Mouse (Mus musculus) heart, adult 18-20 months (tissue): ENCODE results near the gene Asic4. TPM values are rescaled to one million over a fixed set of nuclear protein-coding genes. Genes with fewer than 3 reads are reported as not detected.

Experiments used
- DNase-seq, 2 experiments: peaks; one replicate each; pipeline ENCODE4 v3.0.0; 2021 to 2022; ENCODE audit warnings: mixed read lengths in 1 of 2
- long read RNA-seq, 2 experiments: library from polyadenylated mRNA; stranded (forward); transcript quantifications; one replicate each; pipeline ENCODE4 v2.0.0; 2021
- total RNA-seq, 2 experiments: library from RNA; stranded (reverse); gene quantifications; 2 replicates each; pipeline ENCODE4 v1.2.3; 2021

Gene Asic4
- not detected for total RNA-seq
- long read RNA-seq, experiment 1: 0 reads
- long read RNA-seq, experiment 2: 0 reads

GRCm38 (mm10) chr1:75450314-75451005 is at the start of gene Asic4:
TSS of gene Asic4 (plus strand) at chr1:75450436.
- DNase-seq: no peak

GRCm38 (mm10) chr1:75400493-75401115 is 49.6 kb upstream of the Asic4 start:
- no peak for DNase-seq

GRCm38 (mm10) chr1:75405547-75405946 is 44.7 kb upstream of the Asic4 start:
- no peak for DNase-seq

DNA sequence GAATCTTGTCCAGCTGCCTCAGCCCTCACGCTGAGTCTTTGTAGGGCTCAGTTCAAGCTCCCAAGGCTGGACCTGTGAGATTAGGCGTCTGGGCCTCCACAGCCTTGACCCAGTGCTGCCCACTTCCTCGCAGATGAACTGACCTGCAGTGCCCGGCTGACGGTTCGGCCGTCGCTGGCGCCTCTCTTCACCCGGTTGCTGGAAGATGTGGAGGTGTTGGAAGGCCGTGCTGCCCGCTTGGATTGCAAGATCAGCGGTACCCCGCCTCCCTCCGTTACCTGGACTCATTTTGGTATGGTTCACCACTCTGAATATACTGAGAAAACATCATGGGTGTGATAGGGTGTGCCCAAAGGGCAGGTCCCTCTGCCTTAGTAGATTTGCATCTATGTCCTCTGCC is 44.1 kb upstream of the Asic4 start:
- no peak for DNase-seq

GRCm38 (mm10) chr1:75407056-75407455 is 43.2 kb upstream of the Asic4 start:
- peak in 1 of 2 experiments; percentile 31 for DNase-seq

GRCm38 (mm10) chr1:75408210-75408609 is 42.0 kb upstream of the Asic4 start:
- no peak for DNase-seq

DNA sequence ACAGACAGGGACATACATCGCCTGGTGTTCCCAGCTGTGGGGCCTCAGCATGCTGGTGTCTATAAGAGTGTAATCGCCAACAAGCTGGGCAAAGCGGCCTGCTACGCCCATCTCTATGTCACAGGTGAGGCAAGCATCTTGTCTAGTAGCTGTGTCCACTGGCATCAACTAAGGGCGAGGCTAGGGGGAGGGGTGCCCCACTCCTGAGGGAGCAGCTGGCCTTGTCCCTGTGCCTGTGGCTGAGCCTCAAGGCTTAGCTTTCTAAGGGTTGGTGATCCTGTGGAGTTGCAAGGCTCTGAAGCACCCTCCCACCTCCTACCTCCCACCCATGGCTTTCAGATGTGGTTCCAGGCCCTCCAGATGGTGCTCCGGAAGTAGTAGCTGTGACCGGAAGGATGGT is 40.3 kb upstream of the Asic4 start:
- no peak for DNase-seq

DNA sequence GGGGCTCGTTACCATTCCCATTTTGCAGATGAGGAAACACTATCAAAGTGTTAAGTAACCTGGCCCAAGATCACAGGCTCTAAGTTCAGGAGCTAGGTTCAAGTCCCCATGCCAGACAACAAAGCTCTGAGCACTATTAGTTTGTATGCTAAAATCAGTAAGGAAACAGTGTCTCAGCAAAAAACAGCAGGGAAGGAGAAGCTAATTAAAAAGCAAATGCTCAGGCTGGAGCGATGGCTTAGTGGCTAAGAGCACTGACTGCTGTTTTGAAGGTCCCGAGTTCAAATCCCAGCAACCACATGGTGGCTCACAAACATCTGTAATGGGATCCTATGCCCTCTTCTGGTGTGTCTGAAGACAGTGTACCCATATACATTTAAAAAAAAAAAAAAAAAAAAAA is 38.0 kb upstream of the Asic4 start:
- DNase-seq: no peak

GRCm38 (mm10) chr1:75413749-75414148 is 36.5 kb upstream of the Asic4 start:
- peak; percentile 51 to 63 for DNase-seq

- no peak for DNase-seq
Observed at GRCm38 (mm10) chr1:75421794-75422193, 28.4 kb upstream of the Asic4 start.

DNA sequence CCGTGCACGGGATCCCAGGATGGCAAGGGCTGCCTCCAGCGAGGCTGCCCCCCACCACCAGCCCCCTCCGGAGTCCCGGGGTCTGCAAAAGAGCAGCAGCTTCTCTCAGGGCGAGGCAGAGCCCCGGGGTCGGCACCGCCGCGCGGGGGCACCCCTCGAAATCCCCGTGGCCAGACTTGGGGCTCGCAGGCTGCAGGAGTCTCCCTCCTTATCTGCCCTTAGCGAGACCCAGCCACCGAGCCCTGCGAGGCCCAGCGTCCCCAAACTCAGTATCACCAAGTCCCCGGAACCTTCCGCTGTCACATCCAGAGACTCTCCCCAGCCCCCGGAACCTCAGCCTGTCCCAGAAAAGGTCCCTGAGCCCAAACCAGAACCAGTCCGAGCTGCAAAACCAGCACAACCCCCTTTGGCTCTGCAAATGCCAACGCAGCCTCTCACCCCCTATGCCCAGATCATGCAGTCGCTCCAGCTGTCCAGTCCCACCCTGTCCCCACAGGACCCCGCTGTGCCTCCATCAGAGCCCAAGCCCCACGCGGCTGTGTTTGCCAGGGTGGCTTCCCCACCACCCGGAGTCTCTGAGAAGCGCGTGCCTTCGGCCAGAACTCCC is 27.9 kb upstream of the Asic4 start:
- no peak for DNase-seq

GRCm38 (mm10) chr1:75422823-75423471 is 27.3 kb upstream of the Asic4 start:
- no peak for DNase-seq

GRCm38 (mm10) chr1:75423780-75424390 is 26.4 kb upstream of the Asic4 start:
- no peak for DNase-seq

GRCm38 (mm10) chr1:75425796-75426471 is 24.3 kb upstream of the Asic4 start:
- peak in 1 of 2 experiments; percentile 65 for DNase-seq

GRCm38 (mm10) chr1:75435475-75436328 is 14.5 kb upstream of the Asic4 start, which contains the start of gene Gmppa:
TSS of gene Gmppa (plus strand) at chr1:75435930.
- peak; percentile 90 to 94 for DNase-seq

- no peak for DNase-seq
Observed at GRCm38 (mm10) chr1:75438782-75439181, 11.5 kb upstream of the Asic4 start.

- DNase-seq: no peak
Observed at GRCm38 (mm10) chr1:75440661-75441060, 9.6 kb upstream of the Asic4 start.

- DNase-seq: no peak
Observed at GRCm38 (mm10) chr1:75441471-75441996, 8.7 kb upstream of the Asic4 start.

- DNase-seq: no peak
Observed at GRCm38 (mm10) chr1:75442171-75442570, 8.1 kb upstream of the Asic4 start.

DNA sequence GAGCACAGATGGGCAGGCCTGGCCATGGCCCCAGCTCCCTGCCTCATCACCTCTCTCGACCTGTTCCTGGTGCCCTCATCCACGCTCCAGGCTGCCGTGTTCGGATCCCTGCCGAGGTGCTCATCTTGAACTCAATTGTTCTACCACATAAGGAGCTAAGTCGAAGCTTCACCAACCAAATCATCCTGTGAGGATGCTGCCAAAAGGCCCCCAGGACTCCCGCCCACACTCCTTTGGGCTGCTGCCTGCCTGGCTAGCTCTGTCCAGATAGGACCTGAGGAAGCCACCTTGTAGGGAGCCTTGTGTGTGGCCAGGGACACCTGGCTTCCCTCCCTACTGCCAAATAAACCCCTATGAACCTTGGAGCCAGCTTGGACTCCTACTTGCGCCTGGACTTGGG is 7.4 kb upstream of the Asic4 start:
- no peak for DNase-seq
